Mouse (Mus musculus) embryonic stem cell, embryonic (primary cell): ENCODE measurements around the gene Engase.

Experiments used
- CTCF ChIA-PET, 4 experiments: fragments of 300-600 bp in 2 of 4; fragments of 350-600 bp in 2 of 4; sonication (Branson Sonifier 250); formaldehyde crosslinking; loops; one replicate each; lab custom pipeline; 2022; ENCODE audit warnings: inconsistent platforms in 2 of 4; lab: Charles Lee
- POLR2A ChIA-PET, 4 experiments: fragments of 300-600 bp in 2 of 4; fragments of 350-600 bp in 2 of 4; sonication (Branson Sonifier 250); formaldehyde crosslinking; loops; one replicate each; lab custom pipeline; 2022; ENCODE audit warnings: antibody characterized with exemption in 4 of 4, inconsistent platforms in 1 of 4; lab: Charles Lee

Engase gene

GRCm38 (mm10) chr11:118493458-118493857 lies 16.8 kb downstream of the Engase start:
- CTCF ChIA-PET, result interaction anchor here in 1 of 4 experiments (1.0 to 1.3 kb wide), 2 partner anchors 14 to 15 kb away, joined by 4 to 5 read pairs; no protein-coding TSS in a partner anchor
- POLR2A ChIA-PET, result interaction anchor here in 3 of 4 experiments (0.6 to 0.7 kb wide), 4 partner anchors 26 to 1246 kb away, joined by 3 read pairs; no protein-coding TSS in a partner anchor

DNA sequence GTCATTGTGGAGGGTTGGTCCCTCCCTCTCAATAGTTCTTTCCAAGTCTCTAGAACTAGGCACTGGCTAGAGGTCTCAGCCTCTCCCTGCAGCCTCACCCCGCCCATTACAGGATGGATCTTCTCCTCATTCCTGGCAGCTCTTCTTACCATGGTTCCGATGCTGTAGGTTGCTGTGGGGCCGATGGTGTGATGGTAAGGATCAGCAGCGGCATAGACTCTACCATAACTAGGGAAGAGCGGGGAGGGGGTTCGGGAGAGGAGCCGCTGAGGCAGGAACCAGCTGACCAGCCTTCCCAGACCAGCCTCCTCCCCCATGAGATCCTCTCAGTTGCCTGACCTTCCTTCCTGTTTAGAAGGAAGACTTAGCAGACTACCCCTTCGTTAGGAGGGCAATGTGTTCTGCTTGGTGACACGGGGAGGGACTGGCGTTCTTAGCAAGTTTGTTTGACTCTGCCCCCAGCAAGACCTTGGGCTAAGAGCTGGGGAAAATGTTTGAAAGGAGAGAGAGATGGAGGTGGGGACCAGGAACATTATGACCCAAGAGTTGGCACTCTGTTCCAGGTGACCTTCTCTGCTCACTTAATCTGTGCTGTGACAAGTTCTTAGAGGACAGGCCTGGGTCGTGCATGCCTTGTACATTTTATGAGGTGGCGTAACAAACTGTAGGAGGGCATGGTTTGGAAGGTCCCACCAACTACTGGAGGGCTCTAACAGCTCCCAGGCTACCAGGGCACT lies 17.5 kb downstream of the Engase start:
- POLR2A ChIA-PET, result interaction anchor here in 3 of 4 experiments (0.6 to 1.0 kb wide), 4 partner anchors 14 to 158 kb away, joined by 3 read pairs; no protein-coding TSS in a partner anchor
- CTCF ChIA-PET, result interaction anchor here in 3 of 4 experiments (0.6 to 1.6 kb wide), 4 partner anchors 14 to 343 kb away, joined by 4 to 5 read pairs (median 4); no protein-coding TSS in a partner anchor

DNA sequence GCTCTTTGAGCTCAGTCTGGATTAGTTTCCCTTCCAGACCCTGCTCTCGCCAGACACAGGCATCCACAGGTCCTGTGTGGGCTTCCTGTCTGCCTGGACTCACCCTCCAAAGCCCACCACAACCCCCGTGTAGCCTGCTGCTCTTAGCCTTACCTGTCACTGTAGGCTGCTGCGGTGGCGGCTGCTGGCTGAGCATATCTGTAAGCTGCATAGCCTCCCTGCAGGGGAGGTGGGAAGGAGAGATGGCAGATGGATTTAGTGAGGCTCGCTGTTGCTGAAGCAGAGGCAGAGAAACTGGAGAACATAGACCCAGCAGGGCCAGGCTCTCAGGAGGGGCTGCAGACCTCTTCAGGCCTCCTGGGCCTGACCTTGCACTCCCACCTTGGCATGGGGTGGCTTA lies 18.4 kb downstream of the Engase start:
- ChIA-PET POLR2A (interaction anchor here in 1 of 4 experiments (0.6 to 1.0 kb wide), 2 partner anchors 15 to 36 kb away, joined by 3 read pairs; no protein-coding TSS in a partner anchor), CTCF (interaction anchor here in 3 of 4 experiments (0.6 to 1.6 kb wide), 3 partner anchors 13 to 342 kb away, joined by 4 to 5 read pairs (median 4); no protein-coding TSS in a partner anchor)

DNA sequence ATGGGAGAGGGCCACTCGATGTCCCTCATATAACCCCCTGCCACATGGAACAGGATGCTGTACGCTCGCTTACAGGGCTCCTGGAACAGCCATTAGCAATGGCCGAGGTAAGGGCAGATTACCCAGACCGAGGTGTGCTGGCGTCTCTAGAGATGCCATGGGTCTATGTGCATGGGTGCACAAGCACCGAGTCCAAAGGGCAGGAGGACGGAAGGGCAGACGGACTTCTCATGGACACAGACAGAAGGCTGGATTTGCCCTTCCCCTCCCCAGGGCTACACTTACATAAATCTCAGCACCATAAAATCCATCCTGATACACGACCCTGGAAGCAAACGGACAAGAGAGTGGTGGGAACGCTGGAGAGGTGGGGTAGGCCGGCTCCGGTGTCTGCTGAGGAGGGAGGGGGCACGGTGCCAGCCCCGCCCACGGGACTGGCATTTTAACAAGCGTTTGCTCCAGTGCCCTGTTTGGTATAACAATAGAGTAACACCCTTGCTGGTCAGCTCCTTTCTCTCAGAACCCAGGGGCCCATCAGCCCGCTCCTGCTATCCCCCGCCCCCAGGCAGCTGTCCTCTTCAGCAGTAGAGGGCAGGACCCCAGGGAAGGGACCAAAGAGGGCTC lies 19.5 kb downstream of the Engase start:
- POLR2A ChIA-PET, result no interaction called here
- CTCF ChIA-PET, result interaction anchor here in 2 of 4 experiments (1.1 to 1.6 kb wide), 2 partner anchors 12 kb away, joined by 3 to 4 read pairs; no protein-coding TSS in a partner anchor

DNA sequence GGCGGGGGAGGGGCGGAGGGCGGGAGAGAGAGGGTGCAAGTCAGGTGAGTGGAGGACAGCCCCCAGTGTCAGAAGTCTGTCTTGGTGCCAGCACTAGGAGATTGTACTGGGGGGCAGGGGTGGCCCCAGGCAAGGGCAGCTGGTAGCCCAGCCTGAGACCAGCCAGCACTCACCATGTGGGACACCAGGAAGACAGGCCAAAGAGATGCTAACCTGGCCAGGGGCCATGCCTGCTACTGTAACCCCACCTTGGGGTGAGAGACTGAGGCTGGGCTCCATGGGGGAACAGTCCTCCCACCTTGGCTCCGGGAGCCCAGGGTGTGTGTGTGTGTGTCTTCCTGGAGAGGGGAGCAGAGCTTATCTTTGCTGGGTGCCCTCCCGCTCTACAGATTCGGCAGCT lies 26.4 kb downstream of the Engase start:
- POLR2A ChIA-PET, result interaction anchor here in 2 of 4 experiments (0.6 to 1.0 kb wide), 4 partner anchors 11 to 517 kb away, joined by 3 read pairs; no protein-coding TSS in a partner anchor

DNA sequence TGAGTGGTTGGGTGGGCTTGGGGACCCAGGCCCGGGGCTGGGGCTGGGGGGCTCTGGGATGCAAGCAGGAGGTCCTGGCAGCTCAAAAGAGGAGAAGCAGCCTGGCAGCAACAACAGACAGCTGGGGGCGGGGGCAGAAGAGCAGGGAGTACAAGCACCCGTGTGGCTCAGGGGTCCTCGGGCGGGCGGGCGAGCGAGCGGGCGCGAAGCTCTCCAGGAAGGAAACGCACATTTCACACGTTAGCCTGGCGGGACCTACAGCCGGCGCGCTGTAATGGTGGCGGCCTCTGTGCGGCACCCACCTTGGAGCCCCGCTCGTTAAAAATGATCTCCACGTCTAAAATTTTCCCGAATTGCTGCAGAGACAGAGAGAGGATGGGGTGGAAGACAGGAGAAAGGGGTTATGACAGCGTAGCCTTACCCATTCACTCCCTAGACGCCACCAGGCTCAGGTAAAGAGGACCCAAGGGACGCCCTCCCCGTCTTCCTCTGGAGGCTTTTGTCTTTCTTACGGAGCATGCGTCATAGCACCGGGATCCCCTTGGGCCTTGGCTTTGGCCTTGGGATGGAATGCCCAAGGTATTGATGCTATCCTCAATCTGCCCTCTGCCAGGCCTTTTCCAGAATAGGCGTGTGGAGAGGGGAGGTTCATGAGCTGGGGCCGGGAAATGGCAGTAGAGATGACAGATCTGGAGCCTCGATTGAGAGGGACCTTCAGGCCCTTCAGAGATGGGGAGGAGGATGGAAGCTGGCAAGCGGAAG lies 27.0 kb downstream of the Engase start:
- CTCF ChIA-PET, result interaction anchor here (0.5 to 2.3 kb wide), 11 partner anchors 13 to 156 kb away, joined by 3 to 11 read pairs (median 3); no protein-coding TSS in a partner anchor
- POLR2A ChIA-PET, result interaction anchor here in 2 of 4 experiments (0.9 to 1.0 kb wide), 2 partner anchors 11 to 30 kb away, joined by 3 read pairs; no protein-coding TSS in a partner anchor

More for the DNA sequence above, 26.4 kb downstream of the Engase start:
- CTCF ChIA-PET, result interaction anchor here (0.5 to 2.3 kb wide), 10 partner anchors 12 to 1651 kb away, joined by 3 to 11 read pairs (median 4); no protein-coding TSS in a partner anchor

- POLR2A ChIA-PET, result no interaction called here
- CTCF ChIA-PET, result interaction anchor here in 1 of 4 experiments (1.0 kb wide), 2 partner anchors 17 to 73 kb away, joined by 3 read pairs; no protein-coding TSS in a partner anchor
Observed at GRCm38 (mm10) chr11:118504180-118504454, 27.5 kb downstream of the Engase start.

- CTCF ChIA-PET, result interaction anchor here (0.6 to 3.6 kb wide), 68 partner anchors 9 to 1009 kb away, joined by 3 to 40 read pairs (median 5); partner anchors contain the start of genes C1qtnf1 (in 1 of the 4) and Engase (in 1 of the 4)
- POLR2A ChIA-PET, result interaction anchor here in 2 of 4 experiments (1.2 kb wide), 2 partner anchors 28 to 34 kb away, joined by 3 read pairs; no protein-coding TSS in a partner anchor
Observed at GRCm38 (mm10) chr11:118507095-118507494, 30.5 kb downstream of the Engase start.

DNA sequence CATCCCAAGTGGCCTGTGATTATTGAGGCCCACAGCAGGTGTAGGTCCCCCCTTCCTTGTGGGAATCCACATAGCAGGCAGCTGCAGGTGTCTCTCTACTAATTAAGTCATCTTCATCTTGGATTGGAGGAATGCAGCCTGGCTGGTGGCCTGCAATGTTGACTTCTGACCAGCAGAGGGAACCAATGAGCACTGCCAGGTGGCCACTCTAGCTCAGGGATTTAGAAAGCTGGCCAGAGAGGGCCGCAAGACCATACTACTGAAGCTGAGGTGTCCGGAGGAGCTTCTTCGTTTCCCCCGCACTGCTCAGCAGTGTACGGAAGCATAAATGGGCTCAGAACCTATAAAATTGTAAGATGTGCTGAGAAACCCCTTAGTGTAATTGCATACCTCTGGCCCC lies 31.3 kb downstream of the Engase start:
- POLR2A ChIA-PET, result interaction anchor here in 2 of 4 experiments (0.6 to 1.2 kb wide), 3 partner anchors 27 to 35 kb away, joined by 3 read pairs; partner anchors contain the start of gene Engase (in 1 of the 2)
- CTCF ChIA-PET, result interaction anchor here (0.5 to 3.6 kb wide), 92 partner anchors 8 to 1010 kb away, joined by 3 to 40 read pairs (median 5); partner anchors contain the start of genes C1qtnf1 (in 1 of the 4) and Engase (in 1 of the 4)

DNA sequence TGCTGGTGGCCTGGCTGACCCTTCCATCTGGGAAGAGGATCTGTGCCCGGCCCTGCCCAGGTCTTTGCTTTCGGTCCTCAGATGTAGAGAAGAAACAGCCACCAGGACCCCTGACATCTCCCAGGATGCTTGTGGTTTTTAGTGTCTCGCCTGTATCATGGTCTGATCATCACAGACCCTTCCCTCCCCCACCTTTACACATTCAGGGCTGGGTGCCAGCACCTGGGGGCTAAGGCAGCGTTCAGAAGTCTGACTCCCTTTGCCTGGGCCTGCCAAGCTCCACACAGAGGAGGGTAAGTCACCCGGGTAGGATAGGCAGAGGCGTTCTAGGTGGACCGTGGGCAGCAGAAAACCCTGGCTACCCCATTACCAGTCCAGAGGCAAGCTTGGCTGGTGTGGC lies 31.7 kb downstream of the Engase start:
- ChIA-PET CTCF (interaction anchor here (0.5 to 3.6 kb wide), 81 partner anchors 8 to 560 kb away, joined by 3 to 40 read pairs (median 5); partner anchors contain the start of genes C1qtnf1 (in 1 of the 4) and Engase (in 1 of the 4)), POLR2A (interaction anchor here in 3 of 4 experiments (0.5 to 1.2 kb wide), 4 partner anchors 26 to 233 kb away, joined by 3 read pairs; partner anchors contain the start of gene Engase (in 1 of the 3))

DNA sequence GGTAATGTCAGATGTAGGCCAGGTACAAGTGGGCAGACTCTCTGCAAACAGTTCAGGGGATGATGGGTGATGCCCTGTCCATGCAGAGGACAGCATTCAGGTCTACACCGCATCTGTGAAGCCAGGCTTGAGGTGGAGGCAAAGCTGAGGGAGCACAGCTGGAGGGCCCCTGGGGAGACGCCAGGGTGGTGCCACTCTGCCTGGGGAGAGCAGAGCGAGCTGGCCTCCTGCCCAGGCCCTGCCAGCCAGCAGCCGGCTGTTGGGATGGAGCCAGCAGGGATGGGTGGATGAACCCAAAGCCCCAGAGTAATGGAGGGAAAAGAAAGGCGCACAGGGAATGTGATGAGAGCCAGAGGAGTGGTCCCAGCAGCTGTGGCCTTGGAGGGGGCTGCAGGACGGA lies 35.2 kb downstream of the Engase start:
- POLR2A ChIA-PET, result interaction anchor here in 1 of 4 experiments (0.6 to 1.0 kb wide), 2 partner anchors 41 to 155 kb away, joined by 3 read pairs; no protein-coding TSS in a partner anchor
- CTCF ChIA-PET, result interaction anchor here in 2 of 4 experiments (0.5 to 0.8 kb wide), 3 partner anchors 32 to 585 kb away, joined by 3 to 8 read pairs (median 3); no protein-coding TSS in a partner anchor

DNA sequence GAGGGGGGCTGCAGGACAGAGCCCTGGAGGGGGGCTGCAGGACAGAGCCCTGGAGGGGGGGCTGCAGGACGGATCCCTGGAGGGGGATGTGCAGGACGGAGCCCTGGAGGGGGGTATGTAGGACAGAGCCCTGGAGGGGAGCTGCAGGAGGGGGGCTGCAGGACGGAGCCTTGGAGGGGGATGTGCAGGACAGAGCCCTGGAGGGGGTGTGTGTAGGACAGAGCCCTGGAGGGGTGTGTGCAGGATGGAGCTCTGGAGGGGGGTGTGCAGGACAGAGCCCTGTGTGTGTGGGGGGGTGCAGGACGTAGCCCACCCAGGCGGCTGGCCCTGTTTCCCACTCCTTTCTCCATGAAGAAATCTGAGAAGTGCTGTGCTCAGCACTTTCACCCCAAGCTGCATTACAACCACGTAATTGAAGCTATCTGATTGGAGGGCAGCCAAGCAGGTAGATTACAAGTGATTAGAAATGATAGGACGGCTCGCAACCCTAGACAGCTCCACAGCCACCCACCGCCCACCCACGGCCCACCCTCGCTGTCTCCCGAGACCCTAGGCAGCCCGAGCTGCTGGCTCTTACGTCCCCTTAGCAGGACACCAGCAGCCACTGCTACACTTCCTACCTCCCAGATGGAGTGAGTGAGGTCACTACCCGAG lies 35.8 kb downstream of the Engase start:
- CTCF ChIA-PET, result interaction anchor here in 2 of 4 experiments (0.5 to 0.8 kb wide), 3 partner anchors 33 to 585 kb away, joined by 3 to 8 read pairs (median 6); no protein-coding TSS in a partner anchor
- POLR2A ChIA-PET, result interaction anchor here in 1 of 4 experiments (1.0 kb wide), 1 partner anchor 155 kb away, joined by 3 read pairs; no protein-coding TSS in a partner anchor

DNA sequence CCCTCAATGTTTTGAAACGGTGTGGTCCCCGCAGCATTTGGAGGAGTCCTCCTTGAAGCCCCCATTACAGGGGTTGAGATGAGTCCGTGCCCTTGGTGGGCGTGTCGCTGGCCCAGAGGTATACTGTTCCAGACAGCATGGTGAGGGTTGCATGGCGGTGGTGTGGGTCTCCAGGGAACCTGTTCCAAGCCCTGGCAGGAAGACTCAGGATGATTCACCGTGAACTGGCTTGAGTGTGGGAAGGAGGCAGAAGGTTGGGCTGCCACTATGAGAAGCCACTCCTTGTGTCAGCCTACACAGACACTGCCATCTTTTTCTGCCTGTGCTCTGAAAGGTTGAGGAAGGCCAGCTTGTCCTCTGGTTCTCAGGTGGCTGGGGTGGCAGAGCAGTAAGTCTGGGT lies 41.3 kb downstream of the Engase start:
- CTCF ChIA-PET, result interaction anchor here in 3 of 4 experiments (0.6 to 4.6 kb wide), 5 partner anchors 10 to 576 kb away, joined by 3 to 40 read pairs (median 3); no protein-coding TSS in a partner anchor
- POLR2A ChIA-PET, result interaction anchor here in 1 of 4 experiments (0.5 kb wide), 1 partner anchor 40 kb away, joined by 5 read pairs; no protein-coding TSS in a partner anchor

DNA sequence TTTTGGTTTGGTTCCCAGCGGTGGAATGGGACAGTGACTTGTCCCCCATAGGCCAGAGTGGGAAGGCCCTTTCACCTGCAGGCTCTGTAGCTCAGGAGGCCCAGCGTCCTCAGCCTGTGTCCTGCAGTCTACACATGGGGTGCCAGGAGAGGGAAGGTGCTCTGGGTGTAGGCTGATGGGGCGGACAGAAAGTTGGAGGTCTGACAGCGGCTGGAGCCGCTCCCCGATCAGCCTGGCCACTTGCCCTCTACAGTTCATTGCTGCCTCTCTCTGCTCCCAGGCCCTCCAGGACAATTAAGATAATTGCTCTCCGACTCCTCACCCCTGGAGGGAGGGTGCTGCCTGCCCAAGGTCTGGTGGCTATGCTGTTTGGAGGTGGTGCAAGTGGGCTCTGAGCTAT lies 42.1 kb downstream of the Engase start:
- ChIA-PET POLR2A (interaction anchor here in 1 of 4 experiments (0.5 kb wide), 1 partner anchor 41 kb away, joined by 5 read pairs; no protein-coding TSS in a partner anchor), CTCF (interaction anchor here in 3 of 4 experiments (0.5 to 4.6 kb wide), 7 partner anchors 10 to 130 kb away, joined by 3 to 40 read pairs (median 4); no protein-coding TSS in a partner anchor)

GRCm38 (mm10) chr11:118520251-118520650 lies 43.6 kb downstream of the Engase start:
- POLR2A ChIA-PET, result no interaction called here

DNA sequence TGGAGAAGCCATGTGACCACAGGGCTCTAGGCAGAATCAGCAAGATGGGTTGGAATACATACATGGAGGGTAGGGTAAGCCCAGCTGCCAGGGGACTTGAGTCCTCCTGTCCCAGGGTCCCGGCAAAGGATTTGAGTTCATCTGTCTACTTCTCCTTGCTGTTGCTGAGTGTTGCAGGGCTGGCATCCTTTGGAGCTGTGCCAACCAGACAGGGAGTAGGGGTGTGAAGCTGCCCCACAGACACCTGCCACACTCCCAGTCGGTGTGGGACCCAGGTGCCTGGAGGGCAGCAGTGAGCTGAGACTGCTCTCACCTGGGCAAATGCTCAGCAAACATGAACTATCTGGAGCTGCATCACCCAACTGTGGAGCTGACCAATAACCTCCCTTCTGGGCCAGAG lies 44.3 kb downstream of the Engase start:
- ChIA-PET POLR2A (no interaction called here), CTCF (interaction anchor here (0.7 to 4.6 kb wide), 14 partner anchors 8 to 217 kb away, joined by 3 to 40 read pairs (median 7); no protein-coding TSS in a partner anchor)

More at GRCm38 (mm10) chr11:118520251-118520650, 43.6 kb downstream of the Engase start:
- CTCF ChIA-PET, result interaction anchor here (0.6 to 4.6 kb wide), 20 partner anchors 9 to 219 kb away, joined by 3 to 40 read pairs (median 4); partner anchors contain the start of gene C1qtnf1 (in 1 of the 4)
